ENCODE assay signal across 9 mouse cellular contexts in the genomic region with DNA sequence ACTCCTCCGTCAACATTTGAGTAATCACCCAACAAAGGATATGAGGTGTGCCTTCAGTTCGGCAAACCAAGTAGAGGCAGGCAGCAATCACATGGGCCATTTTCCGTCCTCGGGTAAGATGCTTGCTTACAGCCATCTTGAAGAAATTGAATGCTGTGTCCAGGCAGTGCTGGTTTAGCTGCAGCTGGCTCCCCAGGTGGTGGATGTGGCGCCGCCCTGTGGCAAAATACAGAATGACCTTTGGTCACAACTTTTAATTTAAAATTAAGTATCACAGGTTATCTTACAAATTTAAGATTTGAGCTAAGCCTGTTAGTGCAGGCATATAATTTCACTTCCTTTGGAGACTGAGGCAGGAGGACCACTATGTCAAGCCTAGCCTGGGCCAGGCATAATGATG. TPM values are rescaled to one million over a fixed set of nuclear protein-coding genes. Genes with fewer than 3 reads are reported as not detected.
A peak's percentile ranks its signal among the peaks of the same experiment; 100 is the strongest.
DNase-seq lines count a peak whose midpoint lies in the region; ATAC-seq and TF ChIP-seq lines count a peak whose summit lies in the region.
"Had no signal": no experiment of that assay in that cellular context is flagged by ENCODE, and none has a peak within 500 bp of the region (broad histone marks: within the 10 kb centered on the region; RNA-seq: fewer than 3 reads in every experiment).

No protein-coding gene starts in this region.

- no peak overlapping the region for H3K4me2 ChIP-seq in liver, embryonic 12.5 days
- no peak overlapping the region for H3K4me2 ChIP-seq in midbrain, embryonic 13.5 days (replicated peaks)
- H3K4me2 ChIP-seq: limb, embryonic 13.5 days had no signal

- no peak overlapping the region for H3K27ac ChIP-seq in liver, embryonic 12.5 days
- no peak overlapping the region for H3K27ac ChIP-seq in midbrain, embryonic 13.5 days
- H3K27ac ChIP-seq: limb, embryonic 13.5 days had no signal

- H3K4me1 ChIP-seq in liver, embryonic 12.5 days, result peaks cover 25% of the 10 kb centered on the region
- no peaks in the 10 kb centered on the region for H3K4me1 ChIP-seq in midbrain, embryonic 13.5 days (replicated peaks)
- H3K4me1 ChIP-seq: limb, embryonic 13.5 days had no signal

- peak; percentile 28 for DNase-seq in adrenal gland, adult 2 months
- no peak for DNase-seq in adrenal gland, adult 8-10 months
- peak; percentile 34 for DNase-seq in liver
- no peak for DNase-seq in brain, embryonic 14.5 days (ENCODE audit: low read depth)
- peak; percentile 35 for DNase-seq in retina, embryonic 14.5 days (ENCODE audit: low spot score)

- no peaks in the 10 kb centered on the region for H3K27me3 ChIP-seq in liver, embryonic 12.5 days (replicated peaks)
- no peaks in the 10 kb centered on the region for H3K27me3 ChIP-seq in midbrain, embryonic 13.5 days
- H3K27me3 ChIP-seq: limb, embryonic 13.5 days had no signal

- ATAC-seq in liver, embryonic 12.5 days, result no peak
- ATAC-seq in erythroid progenitor cell, adult 5-6 weeks (replicated peaks; ENCODE audit: low FRiP score, poor library complexity, severe bottlenecking), result no peak
- ATAC-seq in midbrain, embryonic 13.5 days, result no peak

- H3K9me3 ChIP-seq in liver, embryonic 12.5 days (replicated peaks), result no peaks in the 10 kb centered on the region
- no peaks in the 10 kb centered on the region for H3K9me3 ChIP-seq in midbrain, embryonic 13.5 days
- H3K9me3 ChIP-seq: limb, embryonic 13.5 days had no signal

- peaks cover 81% of the 10 kb centered on the region for H3K36me3 ChIP-seq in liver, embryonic 12.5 days
- H3K36me3 ChIP-seq in midbrain, embryonic 13.5 days, result peaks cover 67% of the 10 kb centered on the region

- TF ChIP-seq CTCF in brain, embryonic 14.5 days (IDR thresholded peaks at IDR 0.05; ENCODE audit: borderline replicate concordance, extremely low read depth, insufficient read depth, insufficient read length), result peak; percentile 41; the same call in 1 of the 2 replicates

- no peak overlapping the region for H3K9ac ChIP-seq in liver, embryonic 12.5 days
- H3K9ac ChIP-seq in midbrain, embryonic 13.5 days (replicated peaks), result no peak overlapping the region
- H3K9ac ChIP-seq: limb, embryonic 13.5 days had no signal

- no peak for TF ChIP-seq POLR2A in brain, embryonic 14.5 days (IDR thresholded peaks at IDR 0.05; ENCODE audit: borderline replicate concordance, extremely low read depth, insufficient read depth, insufficient read length, poor library complexity, severe bottlenecking)

- WGBS in liver, embryonic 12.5 days (ENCODE audit: insufficient replicate concordance), result 59% methylated on average over 6 of the region's 6 CpGs
- WGBS in midbrain, embryonic 13.5 days, result 68% methylated on average over 6 of the region's 6 CpGs

- H3K4me3 ChIP-seq in liver, embryonic 12.5 days, result no peak overlapping the region
- H3K4me3 ChIP-seq in midbrain, embryonic 13.5 days (replicated peaks), result no peak overlapping the region
- H3K4me3 ChIP-seq: limb, embryonic 13.5 days had no signal

RNA-seq across cellular contexts. Expression of a gene that starts 11.6 kb away (rescaled TPM):
- 10 to 100 TPM; 14.6 to 24.7 TPM for total RNA-seq in adrenal gland, adult 2 months (2021)
- polyA plus RNA-seq in adrenal gland, adult 2 months (2012; rRNA removed), result 165 and 232 TPM in 2 replicates
- total RNA-seq in adrenal gland, adult 8-10 months (2022), result 10 to 100 TPM; 21.5 to 30.9 (median 24.2) TPM
- 9.2 and 10.1 TPM in 2 replicates for polyA plus RNA-seq in liver, embryonic 12.5 days (2016; fragmentation: Nextera tagmentation; extraction: Ambion mirVana)
- 61.4 and 61.7 TPM in 2 replicates for polyA plus RNA-seq in brain, embryonic 14.5 days (2012; rRNA removed)
- total RNA-seq in erythroid progenitor cell, adult 5-6 weeks (2015; ENCODE audit: low replicate concordance), result 0.84 and 3.2 TPM in 2 replicates
- 0.68 and 1.0 TPM in 2 replicates for total RNA-seq in erythroid progenitor cell, adult 5-6 weeks (2017; ENCODE audit: low replicate concordance)
- 36.1 and 37.8 TPM in 2 replicates for polyA plus RNA-seq in midbrain, embryonic 13.5 days (2015; fragmentation: Nextera tagmentation; extraction: Ambion mirVana)

RNA-seq across cellular contexts. Expression of a gene that starts 12.6 kb away (rescaled TPM):
- total RNA-seq in adrenal gland, adult 2 months (2021), result 10 to 100 TPM; 41.9 to 46.8 TPM
- polyA plus RNA-seq in adrenal gland, adult 2 months (2012; rRNA removed), result 70.6 and 71.2 TPM in 2 replicates
- total RNA-seq in adrenal gland, adult 8-10 months (2022), result 10 to 100 TPM; 49.6 to 86.9 (median 68.3) TPM
- 46.2 and 47.1 TPM in 2 replicates for polyA plus RNA-seq in liver, embryonic 12.5 days (2016; fragmentation: Nextera tagmentation; extraction: Ambion mirVana)
- polyA plus RNA-seq in brain, embryonic 14.5 days (2012; rRNA removed), result 63.9 and 67.1 TPM in 2 replicates
- total RNA-seq in erythroid progenitor cell, adult 5-6 weeks (2015; ENCODE audit: low replicate concordance), result 55.1 and 57.4 TPM in 2 replicates
- 172 and 200 TPM in 2 replicates for total RNA-seq in erythroid progenitor cell, adult 5-6 weeks (2017; ENCODE audit: low replicate concordance)
- polyA plus RNA-seq in midbrain, embryonic 13.5 days (2015; fragmentation: Nextera tagmentation; extraction: Ambion mirVana), result 60.3 and 61.9 TPM in 2 replicates

RNA-seq across cellular contexts. Expression of a gene that starts 26.4 kb away (rescaled TPM):
- total RNA-seq in adrenal gland, adult 2 months (2021), result 10 to 100 TPM; 38.7 to 42.1 TPM
- 51.9 and 66.9 TPM in 2 replicates for polyA plus RNA-seq in adrenal gland, adult 2 months (2012; rRNA removed)
- 10 to 100 TPM; 42.2 to 60.4 (median 53.7) TPM for total RNA-seq in adrenal gland, adult 8-10 months (2022)
- polyA plus RNA-seq in liver, embryonic 12.5 days (2016; fragmentation: Nextera tagmentation; extraction: Ambion mirVana), result 8.3 and 9.6 TPM in 2 replicates
- polyA plus RNA-seq in brain, embryonic 14.5 days (2012; rRNA removed), result 81.8 and 109 TPM in 2 replicates
- 68.3 and 88.3 TPM in 2 replicates for total RNA-seq in erythroid progenitor cell, adult 5-6 weeks (2015; ENCODE audit: low replicate concordance)
- total RNA-seq in erythroid progenitor cell, adult 5-6 weeks (2017; ENCODE audit: low replicate concordance), result 44.9 and 45.7 TPM in 2 replicates
- polyA plus RNA-seq in midbrain, embryonic 13.5 days (2015; fragmentation: Nextera tagmentation; extraction: Ambion mirVana), result 23.8 and 26.5 TPM in 2 replicates

RNA-seq across cellular contexts. Expression of a gene that starts 46.0 kb away (rescaled TPM):
- total RNA-seq in adrenal gland, adult 2 months (2021), result 10 to 100 TPM; 24.6 to 34.4 TPM
- polyA plus RNA-seq in adrenal gland, adult 2 months (2012; rRNA removed), result 35.4 and 45.9 TPM in 2 replicates
- 10 to 100 TPM; 29.3 to 45.0 (median 36.1) TPM for total RNA-seq in adrenal gland, adult 8-10 months (2022)
- 21.4 and 21.7 TPM in 2 replicates for polyA plus RNA-seq in liver, embryonic 12.5 days (2016; fragmentation: Nextera tagmentation; extraction: Ambion mirVana)
- 34.9 and 47.3 TPM in 2 replicates for polyA plus RNA-seq in brain, embryonic 14.5 days (2012; rRNA removed)
- total RNA-seq in erythroid progenitor cell, adult 5-6 weeks (2015; ENCODE audit: low replicate concordance), result 12.3 TPM in 1 of 2 replicates, not detected in the other
- total RNA-seq in erythroid progenitor cell, adult 5-6 weeks (2017; ENCODE audit: low replicate concordance), result 2.5 and 3.3 TPM in 2 replicates
- polyA plus RNA-seq in midbrain, embryonic 13.5 days (2015; fragmentation: Nextera tagmentation; extraction: Ambion mirVana), result 53.7 and 61.9 TPM in 2 replicates

RNA-seq across cellular contexts. Expression of a gene that starts 58.3 kb away (rescaled TPM):
- total RNA-seq in adrenal gland, adult 2 months (2021), result 1 to 10 TPM; 3.5 to 6.1 TPM
- polyA plus RNA-seq in adrenal gland, adult 2 months (2012; rRNA removed), result 12.8 and 25.8 TPM in 2 replicates
- 10 to 100 TPM in 1 of 4 experiments, 1 to 10 TPM in 3; 3.7 to 10.1 (median 6.6) TPM for total RNA-seq in adrenal gland, adult 8-10 months (2022)
- 0.57 and 0.64 TPM in 2 replicates for polyA plus RNA-seq in liver, embryonic 12.5 days (2016; fragmentation: Nextera tagmentation; extraction: Ambion mirVana)
- 46.1 and 74.7 TPM in 2 replicates for polyA plus RNA-seq in brain, embryonic 14.5 days (2012; rRNA removed)
- not detected in 2 replicates for total RNA-seq in erythroid progenitor cell, adult 5-6 weeks (2015; ENCODE audit: low replicate concordance)
- 0.26 TPM in 1 of 2 replicates, not detected in the other for total RNA-seq in erythroid progenitor cell, adult 5-6 weeks (2017; ENCODE audit: low replicate concordance)
- 9.4 and 10.5 TPM in 2 replicates for polyA plus RNA-seq in midbrain, embryonic 13.5 days (2015; fragmentation: Nextera tagmentation; extraction: Ambion mirVana)

Comparison
In these comparisons a context has a peak if more than half of its experiments do, and no peak if none do; other contexts are left out.
1. DNase-seq: peak in adrenal gland, adult 2 months (single experiment), liver (single experiment) and retina, embryonic 14.5 days (single experiment); none in adrenal gland, adult 8-10 months (single experiment) and brain, embryonic 14.5 days (single experiment).